Mouse (Mus musculus): ENCODE results near the gene Prim2.
"Not testable (repeated sequence)": the region's sequence is repeated elsewhere in the genome, so short reads cannot be mapped to it uniquely, and the experiment has no call there.

Gene Prim2

DNA sequence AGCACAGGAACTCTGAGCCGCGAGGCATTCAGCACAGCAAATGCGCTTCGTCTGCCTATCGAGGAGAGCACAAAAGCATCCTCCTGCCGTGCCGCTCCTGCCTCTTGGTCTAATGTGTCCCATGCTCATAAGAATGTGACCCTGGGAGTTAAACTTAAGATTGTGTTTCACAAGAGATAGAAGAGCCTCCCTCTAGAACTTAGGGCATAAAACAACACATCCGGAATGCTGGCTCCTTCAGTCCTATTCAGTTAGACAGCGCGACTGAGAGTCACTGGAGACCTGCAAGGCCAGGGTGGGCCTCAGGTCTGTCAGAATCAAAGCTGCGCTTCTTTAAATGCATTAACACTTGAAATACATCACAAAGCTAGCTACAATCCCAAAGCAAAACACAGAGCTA lies 18.7 kb downstream of the Prim2 start:
- DNase-seq (ENCODE audit: low read depth, low spot score): no peak

DNA sequence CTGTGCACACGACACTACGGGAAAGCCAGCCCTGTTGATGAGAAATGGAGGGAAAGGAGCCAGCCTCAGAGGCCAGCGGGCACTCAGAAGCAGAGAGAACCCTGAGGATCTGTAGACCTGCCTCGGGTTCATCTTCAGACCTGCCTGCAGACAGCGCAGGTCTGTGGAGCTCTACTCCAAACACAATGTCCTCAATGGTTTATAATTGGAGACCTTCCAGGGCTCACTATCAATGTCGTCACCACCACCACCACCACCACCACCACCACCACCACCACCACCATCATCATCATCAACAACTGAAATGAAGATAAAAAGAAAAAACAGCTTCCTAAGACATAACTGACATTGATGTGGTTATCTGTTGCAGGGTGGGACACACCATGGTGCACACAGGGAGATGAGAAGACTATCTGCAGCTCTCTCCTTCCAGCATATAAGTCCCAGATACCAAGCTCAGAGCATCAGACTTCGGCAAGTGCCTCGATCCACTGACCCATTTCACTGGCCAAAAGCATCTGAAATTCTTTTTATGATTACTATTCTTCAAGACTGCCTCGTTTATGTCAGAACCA lies 20.0 kb downstream of the Prim2 start:
- DNase-seq (ENCODE audit: low read depth, low spot score): no peak

DNA sequence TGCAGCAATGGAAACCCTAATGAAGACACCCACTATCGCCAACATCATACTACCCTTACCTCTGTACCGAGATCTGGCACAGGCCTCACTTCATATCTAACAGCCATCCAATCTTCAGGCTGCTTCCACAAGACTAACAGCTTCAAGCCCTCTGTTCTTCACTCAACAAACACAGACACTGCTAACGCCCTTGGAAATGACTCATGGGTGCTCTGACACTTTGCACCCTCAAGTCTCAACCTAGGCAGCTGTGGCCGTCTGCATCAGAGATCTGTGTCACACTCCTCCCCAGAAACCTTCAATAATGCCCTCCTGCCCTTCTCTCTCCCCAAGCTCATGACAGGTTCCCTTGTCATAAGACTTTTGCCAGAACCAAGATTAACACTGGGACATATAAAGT lies 20.6 kb downstream of the Prim2 start:
- DNase-seq (ENCODE audit: low read depth, low spot score): no peak

DNA sequence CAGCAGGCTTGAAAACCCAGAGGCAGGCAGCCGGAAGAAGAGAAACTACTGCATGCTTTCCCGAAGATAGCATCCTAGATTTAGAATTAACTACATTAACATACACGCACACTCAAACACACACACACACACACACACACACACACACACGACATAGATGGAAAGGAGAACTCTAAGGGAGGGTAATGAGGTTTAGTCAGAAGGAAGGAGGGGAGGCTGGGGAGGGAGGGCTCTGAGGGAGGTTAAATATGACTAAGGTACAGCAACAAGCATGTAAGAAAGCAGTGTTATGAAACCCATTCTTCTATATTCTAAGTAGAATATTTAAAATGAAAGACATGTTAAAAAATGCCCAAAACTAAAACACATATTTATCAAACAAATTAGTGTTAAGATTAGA lies 21.9 kb downstream of the Prim2 start:
- no peak for DNase-seq (ENCODE audit: low read depth, low spot score)

DNA sequence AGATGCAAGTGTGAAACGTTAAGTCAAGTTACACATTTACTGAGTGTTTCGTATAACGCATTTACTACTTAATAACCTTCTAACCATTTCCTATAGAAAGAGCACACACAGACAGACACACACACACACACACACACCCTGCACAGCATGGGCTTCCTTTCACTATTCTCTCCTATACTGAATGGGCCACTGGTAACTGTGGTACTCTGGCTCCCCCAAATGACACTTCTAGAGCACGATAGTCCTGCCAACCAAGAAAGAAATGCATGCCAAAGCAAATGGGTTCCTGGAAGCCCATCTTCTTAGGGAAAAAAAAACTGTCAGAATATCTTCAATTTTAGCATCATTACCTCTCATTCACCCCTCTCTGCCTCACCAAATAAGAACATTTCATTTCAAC lies 22.4 kb downstream of the Prim2 start:
- DNase-seq (ENCODE audit: low read depth, low spot score): no peak

DNA sequence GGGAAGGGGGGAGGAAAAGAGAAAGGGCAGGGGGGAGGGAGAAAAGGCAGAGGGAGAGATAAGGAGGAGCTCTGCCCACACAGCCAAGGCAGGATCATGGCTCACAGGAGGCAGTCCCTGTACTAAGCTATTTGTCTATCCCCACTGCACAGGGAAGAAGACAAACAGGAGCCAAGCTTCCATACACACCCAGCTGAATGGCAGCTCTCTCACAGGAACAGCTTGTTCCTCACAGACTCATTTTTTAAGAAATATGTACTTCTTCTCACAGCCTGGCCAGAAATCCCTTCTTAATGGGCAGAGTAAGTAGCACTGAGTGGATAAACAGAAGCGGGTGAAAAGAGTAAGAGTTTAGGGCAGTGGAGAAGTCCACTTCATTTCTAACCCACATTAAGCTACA lies 23.9 kb downstream of the Prim2 start:
- DNase-seq (ENCODE audit: low read depth, low spot score): no peak

DNA sequence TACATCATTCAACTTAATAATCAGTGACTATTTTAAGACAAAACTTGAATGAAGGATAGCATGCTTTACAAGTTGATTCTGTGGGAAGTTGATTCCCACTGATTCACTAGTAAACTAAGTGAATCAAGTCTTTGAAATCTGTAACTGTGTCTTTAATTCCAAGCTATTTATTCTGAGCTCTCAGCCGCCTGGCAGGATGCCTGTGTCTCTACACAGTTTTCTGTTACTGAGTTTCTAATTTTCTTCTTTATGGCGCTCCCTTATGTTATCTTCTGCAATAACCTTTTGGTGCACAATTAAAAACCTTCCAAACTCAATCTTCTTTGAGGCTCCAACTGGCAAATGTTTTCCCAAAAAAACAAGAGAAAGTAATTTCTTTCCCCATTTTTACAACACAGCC lies 28.5 kb downstream of the Prim2 start:
- DNase-seq (ENCODE audit: low read depth, low spot score): peak; percentile 51

DNA sequence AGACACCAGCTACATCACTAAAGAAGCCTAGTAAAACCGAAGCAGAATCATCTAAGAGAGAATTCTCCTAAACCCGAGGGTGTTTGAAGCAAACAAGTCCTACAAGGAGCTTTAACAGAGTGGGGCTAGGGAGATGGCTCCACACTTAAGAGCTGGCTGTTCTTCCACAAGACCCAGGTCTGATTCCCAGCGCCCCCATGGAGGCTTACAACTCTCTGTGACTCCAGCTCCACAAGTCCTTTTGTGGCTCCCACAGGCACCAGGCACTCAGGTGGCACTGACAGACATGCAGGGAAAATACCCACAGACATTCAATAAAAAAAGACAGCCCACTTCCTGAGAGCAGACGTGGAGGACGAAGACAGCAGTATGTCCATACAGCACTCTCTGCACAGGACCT lies 29.5 kb downstream of the Prim2 start:
- DNase-seq (ENCODE audit: low read depth, low spot score): no peak

DNA sequence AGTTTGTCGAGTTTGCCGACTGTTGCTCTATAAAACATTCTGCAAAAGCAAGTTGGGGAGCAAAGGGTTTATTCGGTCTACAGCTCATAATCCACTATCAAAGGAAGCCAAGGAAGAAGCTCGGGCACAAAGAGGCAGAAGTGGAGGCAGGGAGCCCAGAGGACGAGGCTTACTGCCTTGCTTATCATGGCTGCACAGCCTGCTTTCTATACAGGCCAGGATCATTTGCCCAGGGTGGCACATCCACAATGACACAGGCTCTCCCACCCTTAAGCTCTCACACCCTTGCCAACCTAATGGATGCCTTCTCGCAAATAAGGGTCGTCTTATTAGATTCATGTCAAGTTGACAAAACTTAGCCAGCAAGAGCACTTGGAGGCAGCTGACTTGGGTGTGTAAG lies 30.4 kb downstream of the Prim2 start:
- DNase-seq (ENCODE audit: low read depth, low spot score): no peak

DNA sequence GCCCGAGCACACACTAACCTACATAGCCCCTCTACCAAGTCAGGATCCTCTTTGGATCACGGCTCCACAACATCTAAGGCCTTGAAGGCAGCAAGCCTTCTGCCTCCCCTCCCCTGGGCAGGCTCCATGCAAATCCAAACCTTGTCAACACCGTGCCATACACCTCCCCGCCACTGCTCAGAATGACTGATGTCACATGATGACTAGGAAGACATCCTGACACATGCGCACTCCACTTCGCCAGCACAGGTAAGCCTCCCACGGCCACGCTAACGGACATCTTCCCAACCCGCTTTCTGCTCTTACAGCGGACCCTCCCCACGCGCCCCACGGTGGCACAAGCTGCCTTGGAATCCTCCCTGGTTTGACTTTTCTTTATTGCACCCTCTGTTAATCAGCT lies 31.8 kb downstream of the Prim2 start:
- DNase-seq (ENCODE audit: low read depth, low spot score): no peak

DNA sequence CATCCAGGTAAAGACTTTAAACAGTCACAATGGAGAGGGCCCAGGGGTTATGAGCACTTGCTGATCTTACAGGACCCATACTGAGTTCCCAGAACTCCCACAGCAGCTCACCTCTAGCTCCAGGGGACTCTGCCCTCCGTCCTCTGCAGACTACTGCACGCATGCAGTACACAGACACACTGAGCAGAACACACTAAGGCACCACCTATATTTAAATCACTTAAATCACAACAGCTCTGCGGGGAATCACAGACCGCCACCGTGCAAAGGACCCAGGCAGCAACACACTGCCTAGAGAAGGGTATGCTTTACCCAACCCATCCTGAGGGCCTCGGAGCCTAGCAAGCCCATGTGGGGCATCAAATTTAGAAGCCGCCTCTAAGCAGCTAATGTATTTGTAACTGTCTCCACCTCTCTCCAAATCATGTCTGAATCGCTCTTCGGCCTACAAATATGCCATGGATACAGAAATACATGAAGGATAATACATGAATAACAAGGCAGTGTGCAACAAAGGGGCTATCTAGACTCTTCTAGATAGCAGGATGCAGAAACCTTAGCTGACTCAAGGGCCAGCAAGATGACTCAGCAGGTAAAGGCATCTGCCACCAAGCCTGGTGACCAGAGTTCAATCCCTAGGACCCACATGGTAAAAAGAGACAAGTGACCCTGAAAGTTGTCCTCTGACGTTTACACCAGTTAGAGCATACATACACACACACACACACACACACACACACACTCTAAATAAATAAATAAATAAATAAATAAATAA lies 33.0 kb downstream of the Prim2 start:
- DNase-seq (ENCODE audit: low read depth, low spot score): no peak

DNA sequence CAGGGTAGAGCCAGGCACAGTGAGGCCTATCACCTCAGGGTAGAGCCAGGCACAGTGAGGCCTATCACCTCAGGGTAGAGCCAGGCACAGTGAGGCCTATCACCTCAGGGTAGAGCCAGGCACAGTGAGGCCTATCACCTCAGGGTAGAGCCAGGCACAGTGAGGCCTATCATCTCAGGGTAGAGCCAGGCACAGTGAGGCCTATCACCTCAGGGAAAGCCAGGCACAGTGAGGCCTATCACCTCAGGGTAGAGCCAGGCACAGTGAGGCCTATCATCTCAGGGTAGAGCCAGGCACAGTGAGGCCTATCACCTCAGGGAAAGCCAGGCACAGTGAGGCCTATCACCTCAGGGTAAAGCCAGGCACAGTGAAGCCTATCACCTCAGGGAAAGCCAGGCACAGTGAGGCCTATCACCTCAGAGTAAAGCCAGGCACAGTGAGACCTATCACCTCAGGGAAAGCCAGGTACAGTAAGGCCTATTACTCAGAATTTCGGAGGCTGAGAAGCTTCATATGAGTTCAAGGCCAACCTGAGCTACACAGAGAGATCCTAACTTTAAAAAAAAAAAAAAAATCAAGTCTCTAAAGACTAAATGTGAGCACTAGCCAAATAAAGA lies 38.5 kb downstream of the Prim2 start:
- not testable (repeated sequence) for DNase-seq (ENCODE audit: low read depth, low spot score)

DNA sequence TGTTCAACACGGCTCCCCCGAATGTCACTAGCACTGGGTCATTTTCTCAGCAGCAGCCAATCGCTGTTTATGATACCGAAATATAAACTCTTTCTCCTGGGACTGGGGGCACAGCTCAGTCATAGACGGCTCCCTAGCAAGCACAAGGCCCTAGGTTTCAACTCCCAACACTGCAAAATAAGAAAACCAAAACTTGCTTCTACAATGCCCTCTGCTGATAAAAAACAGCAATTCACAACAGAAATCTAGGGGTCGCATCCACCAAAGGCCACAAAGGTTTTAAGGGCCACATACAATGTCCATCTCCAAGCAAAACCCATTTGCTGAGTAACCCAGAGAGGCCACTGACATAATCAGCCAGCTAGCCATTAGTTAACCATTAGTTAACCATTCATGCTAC lies 41.8 kb downstream of the Prim2 start:
- DNase-seq (ENCODE audit: low read depth, low spot score): no peak

DNA sequence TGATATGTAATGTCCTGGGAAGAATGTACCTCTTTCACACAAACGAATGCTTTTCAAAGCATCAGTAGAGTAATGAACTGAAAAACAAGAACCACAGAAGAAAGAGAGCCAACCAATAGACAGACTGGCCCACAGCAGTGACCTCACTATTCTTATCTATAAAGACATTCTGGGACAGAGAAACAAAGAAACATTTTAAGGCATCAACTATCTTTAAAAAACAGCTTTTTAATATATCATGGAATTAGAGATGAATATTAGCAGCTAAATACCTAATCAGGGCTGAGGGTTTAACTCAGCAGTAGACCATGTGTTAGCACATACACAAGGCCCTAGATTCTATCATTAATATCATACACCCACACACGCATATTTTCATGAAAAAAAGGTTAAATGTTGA lies 42.5 kb downstream of the Prim2 start:
- no peak for DNase-seq (ENCODE audit: low read depth, low spot score)

DNA sequence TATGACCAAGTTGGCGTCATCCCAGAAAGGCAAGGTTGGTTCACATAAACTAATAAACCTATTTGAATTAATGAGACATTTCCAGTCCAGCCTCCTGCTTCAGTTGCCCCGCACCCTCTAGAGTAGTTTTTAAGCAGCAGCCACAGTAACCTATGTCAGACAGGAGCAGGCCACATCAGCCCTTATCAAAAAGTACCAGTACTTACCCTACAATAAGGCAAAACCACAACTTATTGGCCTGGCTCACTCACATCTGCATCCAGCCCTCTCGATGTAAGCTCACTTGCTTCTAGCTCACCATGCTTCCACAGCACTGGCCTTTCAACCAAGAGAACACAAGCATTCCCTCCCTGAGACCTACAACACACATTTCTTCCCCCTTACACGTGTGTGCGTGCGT lies 44.7 kb downstream of the Prim2 start:
- DNase-seq (ENCODE audit: low read depth, low spot score): no peak

DNA sequence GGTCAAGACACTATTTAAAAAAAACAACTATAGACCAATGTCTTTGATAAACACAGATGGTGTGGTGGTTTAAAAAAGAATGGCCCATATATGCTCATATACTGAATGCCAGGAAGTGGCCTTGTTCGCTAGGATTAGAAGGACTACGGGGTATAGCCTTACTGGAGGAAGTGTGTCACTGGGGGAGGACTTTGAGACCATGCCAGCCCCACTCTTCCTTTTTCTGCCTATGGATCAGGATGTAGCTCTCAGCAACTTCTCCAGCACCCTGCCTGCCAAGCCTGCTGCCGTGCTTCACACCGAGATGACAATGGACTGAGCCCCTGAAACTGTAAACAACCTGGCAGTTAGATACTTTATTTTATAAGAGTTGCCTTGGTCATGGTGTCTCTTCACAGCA lies 45.2 kb downstream of the Prim2 start:
- no peak for DNase-seq (ENCODE audit: low read depth, low spot score)

DNA sequence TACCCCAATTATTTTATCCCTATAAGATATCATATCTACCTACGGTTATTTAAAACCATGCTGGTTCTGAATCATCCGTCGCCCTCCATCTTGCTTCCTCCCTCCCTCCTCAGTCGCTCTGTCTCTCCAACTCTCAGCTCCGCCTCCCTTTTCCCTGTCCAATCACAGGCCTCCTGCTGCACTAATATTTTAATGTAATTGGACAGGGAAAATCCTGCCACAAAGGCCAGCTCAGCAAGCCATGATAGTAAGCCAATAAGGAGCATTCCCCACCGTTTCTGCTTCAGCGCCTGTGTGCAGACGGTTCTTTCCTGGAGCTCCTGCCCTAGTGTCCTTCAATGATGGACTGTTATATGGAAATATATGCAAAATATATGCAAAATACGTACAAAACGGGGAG lies 47.8 kb downstream of the Prim2 start:
- DNase-seq (ENCODE audit: low read depth, low spot score): no peak

DNA sequence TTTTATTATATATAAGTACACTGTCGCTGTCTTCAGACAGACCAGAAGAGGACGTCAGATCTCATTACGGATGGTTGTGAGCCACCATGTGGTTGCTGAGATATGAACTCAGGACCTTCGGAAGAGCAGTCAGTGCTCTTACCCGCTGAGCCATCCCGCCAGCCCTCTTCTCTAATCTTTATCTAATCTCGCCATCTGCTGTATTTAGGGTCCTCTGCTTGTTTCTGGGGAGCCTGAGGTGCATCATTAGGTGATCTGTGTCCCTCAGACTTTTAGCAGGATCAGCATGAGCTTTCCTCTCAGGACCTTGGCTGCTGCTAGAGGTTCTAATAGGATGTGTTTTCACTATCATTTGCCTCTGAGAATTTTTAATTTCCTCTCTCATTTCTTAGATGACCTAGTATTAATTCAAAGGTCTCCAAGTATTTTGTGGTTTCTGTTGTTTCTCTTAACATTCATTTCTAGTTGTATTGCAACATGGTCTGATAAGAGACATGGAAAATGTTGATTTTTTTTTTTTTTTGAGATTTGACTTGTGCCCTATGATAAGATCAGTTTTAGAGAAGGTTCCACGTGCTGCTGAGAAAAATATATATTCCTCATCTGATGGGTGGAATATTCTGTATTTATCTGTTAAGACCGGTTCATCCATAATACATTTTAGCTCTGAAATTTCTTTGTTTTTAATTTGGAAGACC lies 49.4 kb downstream of the Prim2 start:
- DNase-seq (ENCODE audit: low read depth, low spot score): no peak

DNA sequence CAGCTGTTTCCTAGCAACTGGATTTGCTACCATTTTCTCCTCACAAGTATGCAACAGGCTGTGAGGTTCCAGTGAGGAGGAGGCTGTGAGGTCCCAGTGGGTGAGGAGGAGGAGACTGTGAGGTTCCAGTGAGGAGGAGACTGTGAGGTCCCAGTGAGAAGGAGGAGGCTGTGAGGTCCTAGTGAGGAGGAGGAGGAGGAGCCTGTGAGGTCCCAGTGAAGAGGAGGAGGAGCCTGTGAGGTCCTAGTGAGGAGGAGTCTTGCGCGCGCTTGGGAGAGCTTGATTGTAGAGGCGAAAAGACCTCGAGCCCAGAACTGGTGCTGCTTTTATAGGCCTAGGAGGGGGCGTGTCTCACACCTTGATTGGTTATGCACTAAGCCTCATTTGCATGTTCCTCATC lies 53.0 kb downstream of the Prim2 start:
- not testable (repeated sequence) for DNase-seq (ENCODE audit: low read depth, low spot score)

DNA sequence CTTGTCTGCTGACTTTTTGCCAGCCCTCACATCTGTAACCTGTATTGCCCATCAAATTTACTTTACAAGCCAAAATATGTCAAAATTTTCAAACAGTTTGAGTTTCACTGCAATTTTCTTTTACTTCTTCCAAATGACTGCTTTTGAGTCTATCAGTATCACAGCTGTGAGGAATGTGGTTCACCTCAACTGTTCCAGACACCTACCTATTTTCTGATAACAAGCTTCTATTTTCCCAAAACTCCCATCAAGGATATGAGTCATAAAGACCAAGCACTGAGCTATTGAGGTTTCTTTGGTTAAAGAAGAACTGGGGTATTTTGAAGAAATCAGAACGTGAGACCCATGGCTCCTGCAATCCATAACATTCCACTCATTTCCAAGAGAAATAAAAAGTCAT lies 57.5 kb downstream of the Prim2 start:
- DNase-seq (ENCODE audit: low read depth, low spot score): no peak

DNA sequence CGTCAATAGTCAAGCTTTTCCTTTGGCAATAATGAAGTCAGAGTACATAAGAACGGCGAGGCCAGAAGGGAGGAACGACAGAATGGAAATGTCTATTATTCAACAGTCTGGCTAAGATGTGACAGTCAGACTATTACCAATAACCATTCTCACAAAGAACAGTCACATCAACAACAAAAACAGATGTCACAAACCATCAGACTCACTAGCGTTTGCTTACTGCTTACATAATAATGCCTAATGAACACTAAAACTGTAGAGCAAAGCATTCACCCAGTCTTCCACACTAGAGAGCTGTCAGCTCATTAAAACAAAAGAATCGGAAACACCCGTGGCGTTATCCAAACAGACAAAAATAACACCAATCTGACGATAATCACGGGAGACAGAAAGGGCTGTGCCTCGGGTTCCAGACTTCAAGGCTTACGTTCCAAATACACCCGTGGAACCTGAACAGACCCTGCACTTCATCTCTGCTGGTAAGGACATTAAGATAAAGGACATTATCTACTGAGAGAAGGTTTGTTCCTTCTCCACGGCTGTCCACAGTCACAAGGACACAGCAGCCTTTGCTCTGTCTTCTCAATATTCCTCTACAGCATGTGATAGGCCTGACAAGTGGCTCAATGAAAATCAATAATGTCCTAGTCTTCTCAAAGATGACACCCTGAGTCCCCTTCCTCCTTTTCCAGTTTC lies 59.4 kb downstream of the Prim2 start:
- DNase-seq (ENCODE audit: low read depth, low spot score): no peak

DNA sequence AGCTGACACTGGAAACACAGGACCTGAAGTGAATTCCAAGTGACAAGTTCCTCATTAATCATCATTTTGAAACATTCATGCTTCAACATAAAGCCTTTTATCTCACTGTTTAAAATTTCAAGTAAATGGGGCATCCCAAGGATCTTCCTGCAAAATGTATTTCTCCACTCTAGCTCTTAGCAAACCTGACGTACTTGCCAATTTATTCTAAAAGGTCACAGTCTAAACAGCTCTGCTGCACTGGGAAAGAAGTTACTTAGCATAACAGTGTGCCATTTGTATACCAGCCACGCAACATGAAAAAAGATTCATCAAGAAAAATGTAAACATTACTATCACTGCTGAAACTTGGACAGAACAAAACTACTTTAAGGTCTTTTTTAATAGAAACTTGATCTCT lies 61.5 kb downstream of the Prim2 start:
- no peak for DNase-seq (ENCODE audit: low read depth, low spot score)

Measured in telencephalon, adult 2 months (tissue).